Mouse (Mus musculus) frontal cortex, postnatal 14 days (tissue): Measurements from ENCODE around the gene Lag3.
A peak's percentile ranks its signal among the peaks of the same experiment; 100 is the strongest.

Experiments
- DNase-seq, 2 experiments: peaks; one replicate each; pipeline ENCODE4 v3.0.0; 2022; ENCODE audit warnings: low spot score in 2 of 2

Lag3 gene

GRCm38 (mm10) chr6:124911533-124912218 is at the start of gene Lag3:
Gene Lag3 (minus strand): TSS chr6:124911705.
- DNase-seq = no peak

- DNase-seq = no peak
Observed at GRCm38 (mm10) chr6:124961021-124961420, 49.5 kb upstream of the Lag3 start.

GRCm38 (mm10) chr6:124959960-124960359 is 48.5 kb upstream of the Lag3 start:
- DNase-seq = no peak

- DNase-seq = no peak
Observed at GRCm38 (mm10) chr6:124958127-124958526, 46.6 kb upstream of the Lag3 start.

- DNase-seq = no peak
Observed at GRCm38 (mm10) chr6:124955212-124955611, 43.7 kb upstream of the Lag3 start.

DNA sequence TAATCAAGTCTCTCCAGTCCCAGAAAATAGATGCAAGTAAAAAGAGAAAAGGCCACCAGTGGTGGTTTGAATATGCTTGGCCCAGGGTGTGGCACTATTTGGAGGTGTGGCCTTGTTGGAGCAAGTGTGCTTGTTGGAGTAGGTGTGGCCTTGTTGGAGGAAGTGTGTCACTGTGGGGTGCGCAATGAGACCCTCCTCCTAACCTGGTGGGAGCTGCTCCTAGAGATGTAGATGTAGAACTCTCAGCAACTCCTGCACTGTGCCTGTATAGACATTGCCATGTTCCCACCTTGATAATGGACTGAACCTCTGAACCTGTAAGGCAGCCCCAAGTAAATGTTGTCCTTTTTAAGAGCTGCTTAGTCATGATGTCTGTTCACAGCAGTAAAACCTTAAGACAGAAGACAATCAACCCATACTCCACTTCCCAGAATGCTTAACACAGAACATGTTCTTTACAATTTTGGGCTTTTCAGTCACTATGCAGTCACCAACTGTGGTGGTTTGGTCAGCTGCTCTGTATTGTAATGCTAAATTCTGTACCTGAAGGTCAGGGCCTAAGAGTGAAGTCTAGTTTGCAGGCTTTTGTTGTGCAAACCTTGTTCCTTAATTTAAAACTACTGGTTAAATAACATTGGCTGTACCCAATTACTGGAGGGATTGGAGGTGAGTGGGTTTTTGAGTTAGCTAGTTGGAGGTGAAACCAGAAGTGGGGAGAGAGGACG is 42.6 kb upstream of the Lag3 start:
- DNase-seq = no peak

- no peak for DNase-seq
Observed at GRCm38 (mm10) chr6:124943526-124943925, 32.0 kb upstream of the Lag3 start.

DNA sequence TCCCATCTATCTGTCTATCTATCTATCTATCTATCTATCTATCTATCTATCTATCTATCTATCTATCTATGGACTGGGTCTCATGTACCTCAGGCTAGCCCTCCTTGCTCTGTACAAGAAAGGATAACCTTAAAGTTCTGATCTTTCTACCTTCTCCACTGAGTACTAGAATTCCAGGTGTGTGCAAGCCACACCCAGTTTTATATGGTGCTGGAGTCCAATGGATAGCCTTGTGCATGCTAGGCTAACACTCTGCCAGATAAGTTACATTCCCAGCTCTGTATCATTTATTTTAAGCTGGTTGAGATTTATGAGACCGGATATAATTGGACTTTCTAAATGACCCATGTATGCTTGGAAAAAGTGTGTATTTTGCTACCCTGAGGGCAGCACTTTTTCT is 30.2 kb upstream of the Lag3 start:
- no peak for DNase-seq

- no peak for DNase-seq
Observed at GRCm38 (mm10) chr6:124938554-124938953, 27.0 kb upstream of the Lag3 start.

DNA sequence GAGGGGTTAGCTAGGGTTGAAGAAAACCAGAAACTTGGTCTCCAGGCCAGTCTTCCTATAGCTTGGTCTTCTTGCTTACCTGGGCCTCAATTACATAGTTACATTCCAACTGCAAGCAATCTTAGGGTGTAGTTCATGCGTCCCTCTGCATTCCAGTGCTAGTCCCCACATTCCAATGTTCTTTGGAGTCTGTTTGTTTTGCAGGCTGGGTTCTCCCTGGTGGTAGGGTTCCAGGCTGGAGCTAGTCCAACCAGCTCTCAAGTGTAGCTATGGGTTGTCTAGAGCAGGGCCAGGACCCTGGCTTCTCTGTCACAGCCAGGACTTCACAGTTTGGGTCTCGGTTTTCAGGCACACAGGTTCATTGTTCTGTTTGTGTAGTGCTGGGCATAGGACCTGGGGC is 26.0 kb upstream of the Lag3 start:
- DNase-seq = no peak

DNA sequence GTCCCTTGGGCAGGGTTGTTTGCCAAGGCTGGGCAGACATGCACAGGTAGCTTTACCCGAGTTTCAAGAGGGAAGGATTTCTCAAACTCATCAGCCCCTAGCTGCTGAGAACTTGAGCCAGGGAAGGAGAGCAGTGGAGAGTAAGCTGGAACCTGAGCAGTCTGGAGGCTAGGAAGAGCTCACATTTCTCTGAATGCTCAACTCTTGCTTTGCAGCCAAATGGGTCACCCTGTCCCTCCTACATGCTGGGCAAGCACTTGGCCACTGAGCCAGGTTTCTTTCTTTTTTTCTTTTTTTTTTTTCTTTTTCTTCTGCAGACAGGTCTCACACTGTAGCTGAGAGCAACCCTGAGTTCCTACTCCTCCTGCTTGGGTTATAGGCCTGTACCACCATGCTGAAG is 25.2 kb upstream of the Lag3 start:
- no peak for DNase-seq

DNA sequence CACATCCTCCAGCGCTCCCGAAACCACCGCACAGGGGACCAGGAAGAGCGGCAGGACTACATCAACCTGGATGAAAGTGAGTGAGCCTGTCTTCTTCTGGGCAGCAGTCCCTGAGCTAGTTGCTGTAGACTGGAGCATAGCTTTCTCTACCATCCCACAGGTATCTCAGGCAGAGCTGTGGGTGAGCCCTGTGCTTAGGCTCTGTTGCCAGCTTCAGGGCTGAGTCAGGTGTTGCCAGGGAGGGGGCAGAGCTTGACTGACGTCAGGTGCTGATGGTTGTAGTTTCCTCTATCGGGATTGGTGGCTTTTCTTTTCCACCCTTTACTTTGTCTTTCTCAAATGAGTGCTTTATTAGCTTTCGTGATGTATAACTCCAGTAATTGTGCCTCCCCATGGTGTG is 23.2 kb upstream of the Lag3 start:
- DNase-seq = no peak

- no peak for DNase-seq
Observed at GRCm38 (mm10) chr6:124933127-124933526, 21.6 kb upstream of the Lag3 start.

- DNase-seq = no peak
Observed at GRCm38 (mm10) chr6:124932314-124932695, 20.8 kb upstream of the Lag3 start.

GRCm38 (mm10) chr6:124931525-124932313 is 20.2 kb upstream of the Lag3 start:
- DNase-seq = peak in 1 of 2 experiments; percentile 56

DNA sequence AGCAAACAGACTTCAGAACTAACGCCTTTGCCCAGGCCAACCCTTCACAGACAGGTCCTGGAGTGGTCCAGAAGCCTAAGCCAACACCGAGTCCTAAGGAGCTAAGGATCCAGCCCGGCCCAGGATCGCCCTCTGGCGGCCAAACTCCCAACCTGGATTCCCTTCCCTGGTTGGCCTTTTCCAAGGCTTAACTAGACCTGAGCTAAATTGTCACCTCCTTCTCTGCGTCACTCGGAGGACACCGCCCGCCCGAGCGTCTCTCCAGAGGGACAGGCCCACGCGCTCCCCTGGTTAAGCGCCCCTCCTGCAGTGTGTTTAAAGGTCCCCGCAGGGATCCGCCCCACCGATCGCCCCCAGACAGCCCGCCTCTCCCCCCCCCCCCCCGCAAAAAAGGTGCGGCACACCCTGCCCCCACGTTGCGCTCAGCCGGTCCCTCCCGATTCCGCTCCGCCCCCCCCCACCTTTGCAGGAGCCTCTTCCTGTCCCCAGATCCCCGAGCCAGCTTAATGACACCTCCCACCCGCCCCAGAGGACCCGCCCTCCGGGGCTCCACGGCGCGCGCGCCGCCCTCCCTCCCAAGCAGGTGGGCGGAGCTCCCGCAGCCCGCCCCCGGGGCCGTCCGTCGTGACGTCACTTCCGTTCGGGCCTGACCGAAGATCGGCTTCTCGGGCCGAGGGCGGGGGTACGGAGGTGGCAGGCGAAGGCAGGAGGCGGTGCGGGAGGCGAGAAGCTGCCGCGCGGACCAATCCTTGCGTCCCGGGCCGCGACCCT is 19.4 kb upstream of the Lag3 start, which contains the start of gene Mlf2:
Gene Mlf2, plus strand, starts transcription at position 633 of the 771 bp plus-strand sequence.
- DNase-seq = peak; percentile 97 to 98

DNA sequence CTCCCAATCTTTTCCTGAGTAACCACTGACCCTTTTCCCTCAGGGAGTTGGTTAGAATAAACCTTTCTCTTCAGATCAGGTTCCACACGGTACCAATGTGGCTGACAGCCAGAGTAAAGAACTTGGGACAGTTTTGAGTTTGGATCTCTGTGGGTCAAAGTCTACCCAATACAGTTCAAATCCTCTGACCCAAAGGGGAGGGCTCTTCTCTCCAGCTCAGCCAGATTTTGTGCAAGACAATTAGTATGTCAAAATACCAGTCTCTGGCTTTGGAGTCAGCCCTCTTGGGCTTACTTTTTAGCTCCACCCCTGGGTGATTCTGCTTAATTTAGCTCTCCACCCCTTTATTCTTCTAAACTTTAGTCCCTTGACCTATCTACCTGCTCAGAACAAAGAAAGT is 18.7 kb upstream of the Lag3 start:
- no peak for DNase-seq

DNA sequence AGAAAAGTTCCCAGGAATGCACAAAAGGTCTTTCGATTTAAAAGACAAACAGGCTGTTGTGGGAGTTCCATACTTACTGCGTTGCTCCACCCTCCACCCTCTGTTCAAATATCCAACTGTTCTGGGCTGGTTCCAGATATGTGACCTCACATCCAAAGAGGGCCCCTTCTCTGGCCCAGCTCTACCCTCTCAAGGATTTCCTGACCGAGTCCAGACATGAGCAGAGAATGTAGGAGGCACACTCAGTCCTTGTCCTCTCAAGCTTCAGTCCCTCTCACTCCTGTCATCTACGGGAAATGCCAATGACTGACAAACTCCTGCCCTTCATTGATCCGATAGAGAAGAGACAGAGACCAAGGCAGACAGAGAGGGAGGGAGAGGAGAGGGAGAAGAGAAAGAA is 14.4 kb upstream of the Lag3 start:
- DNase-seq = no peak

DNA sequence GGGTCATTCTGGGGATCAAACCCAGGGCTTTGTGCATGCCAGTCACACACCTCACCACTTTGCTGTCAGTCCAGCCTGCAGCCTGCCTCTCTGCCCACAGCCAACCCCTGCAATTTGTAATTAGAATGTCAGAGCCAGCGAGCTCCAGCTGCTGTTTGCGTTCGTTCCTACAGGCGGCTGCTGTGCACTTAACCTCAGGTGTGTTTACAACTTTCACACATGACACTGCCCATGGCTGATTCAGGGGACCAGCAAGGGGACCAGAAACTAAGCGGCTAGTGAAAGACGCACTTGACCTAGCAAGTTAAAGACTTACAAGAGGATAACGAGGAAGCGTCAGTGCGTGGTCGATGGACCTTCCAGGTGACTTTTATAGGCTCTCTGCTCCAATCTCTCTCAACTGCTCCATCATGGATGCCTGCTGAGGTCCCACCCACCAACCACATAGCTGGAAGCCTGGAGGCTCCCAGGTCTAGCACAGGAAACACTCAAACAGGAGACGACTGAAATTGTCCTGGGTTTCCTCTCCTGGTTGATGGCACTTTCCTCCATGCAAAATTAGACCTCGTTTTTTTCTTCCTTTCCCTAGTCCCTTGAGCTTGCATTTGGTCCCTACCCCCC is 13.8 kb upstream of the Lag3 start:
- no peak for DNase-seq

- no peak for DNase-seq
Observed at GRCm38 (mm10) chr6:124921539-124921938, 10.0 kb upstream of the Lag3 start.

DNA sequence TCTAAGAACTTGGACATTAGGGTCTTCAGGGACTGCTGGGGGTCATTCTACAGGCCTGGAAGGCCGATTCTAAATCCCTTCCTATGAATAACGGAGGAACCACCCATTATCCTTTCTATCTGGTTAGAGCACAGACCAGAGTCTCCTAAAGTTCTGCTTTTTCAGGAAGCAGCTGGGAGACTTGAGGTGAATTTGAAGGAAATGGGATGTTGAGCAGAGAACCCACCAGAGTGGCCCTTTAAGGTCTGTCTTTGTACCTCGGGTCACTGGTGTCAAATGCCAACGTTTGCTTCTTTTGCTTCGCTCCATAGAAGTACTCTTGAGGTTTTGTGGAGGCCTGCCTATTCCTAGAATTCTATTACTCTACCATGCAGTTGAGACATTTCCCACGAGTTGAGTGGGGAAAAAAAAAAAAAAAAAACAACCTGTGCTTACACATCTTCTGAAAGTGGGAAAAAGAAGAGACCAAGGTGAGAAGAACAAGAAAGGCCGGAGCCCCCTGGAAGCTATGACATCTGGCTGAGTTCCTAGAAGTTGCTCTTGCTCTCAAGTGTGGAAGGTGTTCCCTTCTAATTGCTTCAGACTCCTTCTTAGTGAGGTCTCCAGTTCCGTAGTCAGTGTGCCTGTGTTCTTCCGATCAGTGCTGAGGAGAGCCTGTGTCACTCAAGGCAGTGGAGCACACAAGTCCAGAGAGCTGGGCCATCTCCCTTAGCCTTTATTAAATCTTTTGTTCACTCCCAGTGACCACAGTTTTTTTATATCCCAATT is 9.0 kb upstream of the Lag3 start:
- DNase-seq = no peak
